Mouse (Mus musculus): ENCODE data around the gene Ankrd34c. TPM values are rescaled to one million over a fixed set of nuclear protein-coding genes. Genes with fewer than 3 reads are reported as not detected.

The Ankrd34c gene
- not detected in 2 replicates for polyA plus RNA-seq (2012; rRNA removed)

DNA sequence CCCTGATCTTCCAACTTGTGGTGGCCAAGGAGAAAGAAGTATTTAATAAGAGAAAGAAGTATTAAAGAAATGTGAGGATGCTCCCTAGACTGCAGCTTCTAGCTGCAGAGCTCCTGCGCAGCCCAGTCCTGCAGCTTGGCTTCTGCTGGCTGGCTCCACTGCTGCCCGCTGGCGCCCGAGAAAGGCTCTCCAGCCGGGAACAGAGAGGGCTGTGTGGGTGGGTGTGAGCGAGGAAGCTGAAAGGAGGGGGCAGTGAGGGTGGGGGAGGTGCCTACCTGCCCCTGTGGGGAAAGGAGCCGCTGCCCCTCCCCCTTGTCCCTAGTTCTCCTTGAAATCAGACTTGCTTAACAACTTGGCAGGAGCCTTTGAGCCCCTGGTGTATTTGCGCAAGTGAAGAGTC, at the start of gene Ankrd34c:
Ankrd34c (minus strand) TSS at position 181 of the 400 bp plus-strand sequence.
- no peak within 1 kb of the TSS for H3K4me3 ChIP-seq (replicated peaks; ENCODE audit: extremely low read depth, low read depth, low read length)
- no peaks in the 10 kb centered on the region for H3K4me1 ChIP-seq (ENCODE audit: control insufficient read depth, insufficient read depth, low read length)
- WGBS = 5% methylated on average over 8 of the region's 8 CpGs
- no peak for DNase-seq
- TF ChIP-seq POLR2A (IDR thresholded peaks at IDR 0.05; ENCODE audit: borderline replicate concordance, extremely low read depth, low read depth, low read length) = no peak
- no peak for TF ChIP-seq CTCF (IDR thresholded peaks at IDR 0.05; ENCODE audit: insufficient read depth, low read length)

- H3K4me3 ChIP-seq (replicated peaks; ENCODE audit: extremely low read depth, low read depth, low read length) = no peak overlapping the region
- TF ChIP-seq POLR2A (IDR thresholded peaks at IDR 0.05; ENCODE audit: borderline replicate concordance, extremely low read depth, low read depth, low read length) = no peak
- TF ChIP-seq CTCF (IDR thresholded peaks at IDR 0.05; ENCODE audit: insufficient read depth, low read length) = no peak
- 69% methylated on average over 4 of the region's 4 CpGs for WGBS
- DNase-seq = no peak
- H3K4me1 ChIP-seq (ENCODE audit: control insufficient read depth, insufficient read depth, low read length) = no peaks in the 10 kb centered on the region
Measured at GRCm38 (mm10) chr9:89787532-89787931, 49.3 kb upstream of the Ankrd34c start.

- no peaks in the 10 kb centered on the region for H3K4me1 ChIP-seq (ENCODE audit: control insufficient read depth, insufficient read depth, low read length)
- H3K4me3 ChIP-seq (replicated peaks; ENCODE audit: extremely low read depth, low read depth, low read length) = no peak overlapping the region
- DNase-seq = no peak
- TF ChIP-seq CTCF (IDR thresholded peaks at IDR 0.05; ENCODE audit: insufficient read depth, low read length) (no peak), POLR2A (IDR thresholded peaks at IDR 0.05; ENCODE audit: borderline replicate concordance, extremely low read depth, low read depth, low read length) (no peak)
Measured at GRCm38 (mm10) chr9:89781395-89781927, 43.2 kb upstream of the Ankrd34c start.

DNA sequence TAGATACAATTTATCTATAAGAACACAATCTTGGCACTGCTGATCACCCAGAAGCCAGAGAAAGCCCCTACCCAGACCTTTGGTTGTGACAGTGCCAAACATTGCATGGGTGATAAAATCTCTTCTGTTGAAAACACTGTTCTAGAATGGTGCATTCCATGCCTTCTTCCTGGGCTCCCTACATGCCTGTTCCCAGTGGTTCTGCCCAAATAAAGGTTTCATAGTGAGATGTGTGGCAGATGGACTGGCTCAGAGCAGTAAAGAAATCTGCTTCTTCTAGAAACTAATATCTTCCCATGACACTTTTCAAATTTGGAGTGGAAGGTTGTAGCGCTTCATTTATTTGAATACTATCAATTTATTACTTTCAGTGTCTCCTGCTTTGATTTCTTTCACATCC, 41.0 kb upstream of the Ankrd34c start:
- Histone ChIP-seq H3K4me1 (ENCODE audit: control insufficient read depth, insufficient read depth, low read length) (no peaks in the 10 kb centered on the region), H3K4me3 (replicated peaks; ENCODE audit: extremely low read depth, low read depth, low read length) (no peak overlapping the region)
- DNase-seq = no peak
- whole genome bisulfite sequencing = 89% methylated on average over 1 of the region's 1 CpGs
- no peak for TF ChIP-seq CTCF (IDR thresholded peaks at IDR 0.05; ENCODE audit: insufficient read depth, low read length)
- TF ChIP-seq POLR2A (IDR thresholded peaks at IDR 0.05; ENCODE audit: borderline replicate concordance, extremely low read depth, low read depth, low read length) = no peak

- H3K4me3 ChIP-seq (replicated peaks; ENCODE audit: extremely low read depth, low read depth, low read length) = no peak overlapping the region
- no peak for TF ChIP-seq CTCF (IDR thresholded peaks at IDR 0.05; ENCODE audit: insufficient read depth, low read length)
- TF ChIP-seq POLR2A (IDR thresholded peaks at IDR 0.05; ENCODE audit: borderline replicate concordance, extremely low read depth, low read depth, low read length) = no peak
- 16% methylated on average over 1 of the region's 1 CpGs for WGBS
- H3K4me1 ChIP-seq (ENCODE audit: control insufficient read depth, insufficient read depth, low read length) = no peaks in the 10 kb centered on the region
- DNase-seq = no peak
Measured at GRCm38 (mm10) chr9:89771153-89771552, 32.9 kb upstream of the Ankrd34c start.

GRCm38 (mm10) chr9:89762017-89762416, 23.7 kb upstream of the Ankrd34c start:
- no peak for DNase-seq
- WGBS = 47% methylated on average over 1 of the region's 1 CpGs

DNA sequence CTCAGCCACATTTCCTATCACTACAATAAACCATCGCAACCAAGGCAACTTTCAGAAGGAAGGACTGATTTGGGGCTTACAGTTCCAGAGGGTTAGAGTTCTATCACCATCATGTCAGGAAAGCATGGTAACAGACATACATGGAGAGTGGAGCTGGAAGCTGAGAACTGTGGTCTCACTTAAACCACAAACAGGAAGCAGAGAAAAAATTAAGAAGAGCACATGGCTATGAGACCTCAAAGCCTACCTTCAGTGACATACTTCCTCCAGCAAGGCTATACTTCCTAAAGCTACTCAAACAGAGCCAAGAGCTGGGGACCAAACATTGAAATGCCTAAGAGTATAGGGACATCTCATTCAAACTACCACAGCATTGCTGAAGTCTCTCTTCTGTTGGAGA, 20.3 kb upstream of the Ankrd34c start:
- TF ChIP-seq CTCF (IDR thresholded peaks at IDR 0.05; ENCODE audit: insufficient read depth, low read length) = no peak
- no peak for TF ChIP-seq POLR2A (IDR thresholded peaks at IDR 0.05; ENCODE audit: borderline replicate concordance, extremely low read depth, low read depth, low read length)
- Histone ChIP-seq H3K4me1 (ENCODE audit: control insufficient read depth, insufficient read depth, low read length) (no peaks in the 10 kb centered on the region), H3K4me3 (replicated peaks; ENCODE audit: extremely low read depth, low read depth, low read length) (no peak overlapping the region)
- no peak for DNase-seq
- WGBS = 82% methylated on average over 1 of the region's 1 CpGs

More at GRCm38 (mm10) chr9:89762017-89762416, 23.7 kb upstream of the Ankrd34c start:
- no peaks in the 10 kb centered on the region for H3K4me1 ChIP-seq (ENCODE audit: control insufficient read depth, insufficient read depth, low read length)
- no peak for TF ChIP-seq POLR2A (IDR thresholded peaks at IDR 0.05; ENCODE audit: borderline replicate concordance, extremely low read depth, low read depth, low read length)
- no peak for TF ChIP-seq CTCF (IDR thresholded peaks at IDR 0.05; ENCODE audit: insufficient read depth, low read length)
- no peak overlapping the region for H3K4me3 ChIP-seq (replicated peaks; ENCODE audit: extremely low read depth, low read depth, low read length)

DNA sequence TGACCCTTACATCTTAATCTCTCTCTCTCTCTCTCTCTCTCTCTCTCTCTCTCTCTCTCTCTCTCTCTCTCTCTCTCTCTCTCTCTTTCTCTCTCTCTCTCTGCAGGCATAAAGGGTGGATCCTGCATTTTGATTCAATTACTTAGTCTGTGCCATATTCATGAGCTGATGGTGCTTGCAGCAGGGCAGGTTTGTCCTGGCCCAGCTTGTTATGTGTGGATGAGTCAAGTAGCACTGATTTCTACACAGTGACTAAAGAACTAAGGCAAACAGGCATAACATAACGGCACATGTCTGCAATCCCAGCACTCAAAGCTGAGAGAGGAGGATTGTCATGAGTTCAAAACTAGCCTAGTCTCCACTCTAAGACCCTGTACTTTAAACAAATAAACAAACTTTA, 19.9 kb upstream of the Ankrd34c start:
- WGBS = 65% methylated on average over 1 of the region's 1 CpGs
- DNase-seq = no peak

DNA sequence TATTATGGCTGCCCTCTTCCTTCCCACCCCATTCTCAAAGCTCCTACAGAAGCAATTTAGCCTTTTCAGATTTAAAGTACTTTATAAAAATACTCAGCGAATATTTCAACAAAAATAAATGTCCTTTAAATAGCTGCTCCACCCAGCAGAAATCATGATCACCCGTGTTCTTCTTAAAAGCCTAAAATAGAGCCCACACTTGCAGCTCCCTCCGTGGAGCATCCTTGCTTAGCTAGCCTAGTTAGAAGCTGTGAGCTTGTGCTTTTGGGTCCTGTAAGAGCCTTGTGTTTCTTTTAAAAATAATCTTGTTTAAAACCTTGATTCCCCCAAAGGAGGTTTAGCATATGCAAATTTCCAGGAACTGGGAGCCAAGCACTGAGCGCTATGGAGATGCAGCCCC, 19.3 kb upstream of the Ankrd34c start:
- 41% methylated on average over 4 of the region's 4 CpGs for whole genome bisulfite sequencing
- TF ChIP-seq POLR2A (IDR thresholded peaks at IDR 0.05; ENCODE audit: borderline replicate concordance, extremely low read depth, low read depth, low read length) = no peak
- TF ChIP-seq CTCF (IDR thresholded peaks at IDR 0.05; ENCODE audit: insufficient read depth, low read length) = no peak
- DNase-seq = no peak
- Histone ChIP-seq H3K4me1 (ENCODE audit: control insufficient read depth, insufficient read depth, low read length) (no peaks in the 10 kb centered on the region), H3K4me3 (replicated peaks; ENCODE audit: extremely low read depth, low read depth, low read length) (no peak overlapping the region)

More for the DNA sequence above, 19.9 kb upstream of the Ankrd34c start:
- Histone ChIP-seq H3K4me1 (ENCODE audit: control insufficient read depth, insufficient read depth, low read length) (no peaks in the 10 kb centered on the region), H3K4me3 (replicated peaks; ENCODE audit: extremely low read depth, low read depth, low read length) (no peak overlapping the region)
- TF ChIP-seq POLR2A (IDR thresholded peaks at IDR 0.05; ENCODE audit: borderline replicate concordance, extremely low read depth, low read depth, low read length) (no peak), CTCF (IDR thresholded peaks at IDR 0.05; ENCODE audit: insufficient read depth, low read length) (no peak)

DNA sequence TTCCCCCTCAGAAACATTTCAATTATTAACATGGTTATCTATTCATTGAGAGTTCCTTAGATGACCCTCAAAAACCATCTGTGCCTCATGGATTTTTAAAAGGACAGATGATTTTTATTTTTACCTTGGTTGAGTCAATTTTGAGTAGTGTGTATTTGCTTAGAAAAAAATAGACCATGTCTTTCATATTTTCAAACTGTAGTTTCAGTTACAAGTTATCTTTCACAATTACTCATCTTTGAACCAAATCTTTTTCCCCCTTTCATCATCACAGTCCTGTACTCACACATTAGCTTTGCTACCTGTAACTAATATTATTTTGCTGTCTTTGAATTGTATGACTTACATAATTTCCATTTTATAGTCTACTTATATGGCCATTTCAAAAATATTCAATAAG, 1.8 kb upstream of the Ankrd34c start:
- no peaks in the 10 kb centered on the region for H3K4me1 ChIP-seq (ENCODE audit: control insufficient read depth, insufficient read depth, low read length)
- TF ChIP-seq CTCF (IDR thresholded peaks at IDR 0.05; ENCODE audit: insufficient read depth, low read length) (no peak), POLR2A (IDR thresholded peaks at IDR 0.05; ENCODE audit: borderline replicate concordance, extremely low read depth, low read depth, low read length) (no peak)
- H3K4me3 ChIP-seq (replicated peaks; ENCODE audit: extremely low read depth, low read depth, low read length) = no peak overlapping the region
- no peak for DNase-seq

Measured in lung, adult 2 months (tissue).